Mouse (Mus musculus) kidney, embryonic 15.5 days (tissue): Measurements from ENCODE around the gene Usp48. TPM values are rescaled to one million over a fixed set of nuclear protein-coding genes. Genes with fewer than 3 reads are reported as not detected.

Experiments
- ATAC-seq: fragments of 200-750 bp; cut with Nextera tagmentation; replicated peaks from 2 replicates; pipeline ENCODE4 v1.8.0; 2017; ENCODE audit warnings: moderate TSS enrichment; ENCODE audit not compliant: low FRiP score
- H3K27ac ChIP-seq: fragments of 300-500 bp; sonication (generic); 2 replicates; pipeline ENCODE4 v1.5.1; 2015; ENCODE audit warnings: mild to moderate bottlenecking, inconsistent platforms
- H3K27me3 ChIP-seq: fragments of 300-500 bp; sonication (generic); 2 replicates; pipeline ENCODE4 v1.6.1; 2015; ENCODE audit warnings: inconsistent platforms
- H3K36me3 ChIP-seq: fragments of 300-500 bp; sonication (generic); 2 replicates; pipeline ENCODE4 v1.6.1; 2015; ENCODE audit warnings: inconsistent platforms
- H3K4me1 ChIP-seq: fragments of 300-500 bp; sonication (generic); 2 replicates; pipeline ENCODE4 v1.6.1; 2015; ENCODE audit warnings: inconsistent platforms
- H3K4me2 ChIP-seq: fragments of 300-500 bp; sonication (generic); 2 replicates; pipeline ENCODE4 v1.6.1; 2015; ENCODE audit warnings: moderate library complexity, mild to moderate bottlenecking, inconsistent platforms
- H3K4me3 ChIP-seq: fragments of 300-500 bp; sonication (generic); replicated peaks from 2 replicates; pipeline ENCODE4 v1.5.1; 2015; ENCODE audit warnings: mild to moderate bottlenecking, inconsistent platforms
- H3K9ac ChIP-seq: fragments of 300-500 bp; sonication (generic); 2 replicates; pipeline ENCODE4 v1.6.1; 2015; ENCODE audit warnings: mild to moderate bottlenecking, inconsistent platforms
- H3K9me3 ChIP-seq: fragments of 300-500 bp; sonication (generic); replicated peaks from 2 replicates; pipeline ENCODE4 v1.6.1; 2016; ENCODE audit warnings: inconsistent platforms
- WGBS: fragments of 180-500 bp; shearing (Covaris S2); methylation state at CpG from one replicate; pipeline ENCODE4 v1.1.7; 2015; ENCODE audit warnings: mixed read lengths; 5-methylcytosine and 5-hydroxymethylcytosine counted together
- polyA plus RNA-seq: library from polyadenylated mRNA; unstranded; fragments of >200 nt; fragmentation: Nextera tagmentation; extraction: Ambion mirVana; gene quantifications from 2 replicates; pipeline ENCODE4 v1.2.1, GENCODE M21; 2015

Usp48 gene
- polyA plus RNA-seq, 1 experiment from 2014 or later: 72.9 TPM

- no peaks in the 10 kb centered on the region for H3K9me3 ChIP-seq
- H3K27ac ChIP-seq: peak overlapping the region; percentile 79
- no peaks in the 10 kb centered on the region for H3K36me3 ChIP-seq
- WGBS: 62% methylated on average over 7 of the region's 7 CpGs
- no peak overlapping the region for H3K9ac ChIP-seq
- H3K27me3 ChIP-seq: no peaks in the 10 kb centered on the region
- no peak overlapping the region for H3K4me2 ChIP-seq
- H3K4me1 ChIP-seq: peaks cover 44% of the 10 kb centered on the region
- 0 out of 2 replicates have a peak, but pooled peaks have one; percentile 17 for ATAC-seq
- no peak overlapping the region for H3K4me3 ChIP-seq
Measured at GRCm38 (mm10) chr4:137698076-137698985, 104.8 kb downstream of the Usp48 start.

DNA sequence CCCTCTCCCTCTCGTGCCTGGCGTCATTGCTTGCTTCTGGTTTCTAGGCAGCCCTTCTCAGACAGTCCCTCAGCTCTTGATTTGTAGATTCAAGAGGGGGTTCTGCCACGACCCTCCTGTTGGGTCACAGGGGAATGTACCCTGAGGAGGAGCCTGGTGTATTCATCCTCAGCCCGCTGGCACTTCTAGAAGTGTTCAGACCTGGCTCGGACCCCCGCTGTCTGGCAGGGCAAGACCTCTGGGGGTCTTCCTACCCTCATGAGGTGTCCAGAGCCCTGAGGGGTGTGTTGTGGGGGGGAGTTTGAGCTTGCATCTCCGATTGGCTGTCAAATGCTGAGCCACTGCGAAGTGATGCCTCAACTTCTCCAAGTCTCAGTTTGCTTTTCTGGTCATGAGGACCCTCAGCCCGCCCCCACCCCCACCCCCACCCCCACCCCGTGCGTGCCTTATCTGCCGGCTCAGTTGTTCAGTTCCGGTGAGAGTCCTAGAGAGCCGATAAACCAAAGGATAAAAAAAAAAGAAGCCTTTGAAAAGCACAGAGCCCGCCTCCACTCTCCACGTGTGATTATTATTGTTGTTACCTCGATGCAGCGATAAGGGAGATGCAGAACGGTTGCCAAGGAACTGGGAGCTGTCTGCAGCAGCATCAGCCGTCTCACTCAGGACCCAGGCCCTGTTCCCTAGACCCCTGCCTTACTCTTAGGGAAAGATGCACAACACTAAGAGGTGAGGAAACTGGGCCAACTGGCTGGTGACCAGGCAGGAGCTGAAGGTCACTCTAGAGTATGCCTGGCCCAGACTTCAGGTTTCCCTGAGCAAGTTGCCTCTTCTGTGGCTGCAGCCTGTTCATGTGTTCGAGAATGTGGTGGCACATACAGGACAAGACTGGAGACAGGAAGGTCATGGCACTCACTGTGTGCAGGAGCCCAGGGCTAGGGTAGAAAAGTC, 106.0 kb downstream of the Usp48 start:
- no peak overlapping the region for H3K9ac ChIP-seq
- 57% methylated on average over 21 of the region's 21 CpGs for WGBS
- H3K9me3 ChIP-seq: no peaks in the 10 kb centered on the region
- no peak overlapping the region for H3K4me3 ChIP-seq
- peaks cover 44% of the 10 kb centered on the region for H3K4me1 ChIP-seq
- ATAC-seq: no peak
- H3K27ac ChIP-seq: 0 out of 2 replicates have a peak overlapping the region, but pooled peaks have one; percentile 79
- H3K36me3 ChIP-seq: no peaks in the 10 kb centered on the region
- H3K4me2 ChIP-seq: no peak overlapping the region
- no peaks in the 10 kb centered on the region for H3K27me3 ChIP-seq

DNA sequence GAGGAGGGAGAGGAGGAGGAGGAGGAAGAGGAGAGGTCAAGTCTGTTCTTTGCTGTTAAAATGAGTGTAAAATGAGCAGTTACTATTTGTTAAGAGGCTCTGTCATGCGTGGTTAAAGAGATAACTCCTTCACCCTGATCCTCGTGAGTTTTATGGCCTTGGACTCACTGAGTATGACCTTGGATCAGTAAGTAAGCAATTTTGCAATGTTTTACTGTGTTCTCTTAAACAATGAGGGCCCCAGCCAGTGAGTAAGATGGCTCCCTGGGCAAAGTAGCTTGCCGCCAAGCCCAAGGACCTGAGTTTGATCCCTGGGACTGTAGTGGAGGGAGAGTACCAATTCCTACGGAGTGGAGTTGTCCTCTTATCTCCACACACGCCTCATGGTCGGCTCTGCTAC, 107.4 kb downstream of the Usp48 start:
- H3K27ac ChIP-seq: no peak overlapping the region
- peaks cover 37% of the 10 kb centered on the region for H3K4me1 ChIP-seq
- 53% methylated on average over 6 of the region's 6 CpGs for WGBS

DNA sequence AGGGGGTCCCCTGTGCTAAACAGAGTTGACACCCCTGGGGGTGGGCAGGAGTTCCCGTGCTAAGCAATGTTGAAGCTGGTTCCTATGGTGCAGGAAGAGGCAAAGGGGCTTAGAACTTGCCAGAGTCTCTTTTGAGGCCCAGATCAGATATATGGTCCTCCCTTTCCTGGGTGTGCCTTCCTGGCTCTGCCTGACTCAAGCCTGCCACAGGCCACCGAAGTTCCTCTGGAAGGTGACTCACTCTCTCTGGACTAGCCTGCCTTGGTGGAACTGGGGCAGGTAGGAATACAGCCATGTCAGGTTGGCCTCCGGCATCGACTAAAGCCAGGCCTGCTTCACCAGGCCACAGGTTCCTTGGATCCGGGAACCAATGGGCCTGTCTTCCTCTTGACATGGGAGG, 109.5 kb downstream of the Usp48 start:
- 90% methylated on average over 5 of the region's 5 CpGs for WGBS
- H3K4me2 ChIP-seq: no peak overlapping the region
- H3K9ac ChIP-seq: no peak overlapping the region
- no peak overlapping the region for H3K4me3 ChIP-seq
- ATAC-seq: no peak
- no peak overlapping the region for H3K27ac ChIP-seq
- peaks cover 7% of the 10 kb centered on the region for H3K27me3 ChIP-seq
- no peaks in the 10 kb centered on the region for H3K9me3 ChIP-seq
- peaks cover 40% of the 10 kb centered on the region for H3K4me1 ChIP-seq
- H3K36me3 ChIP-seq: no peaks in the 10 kb centered on the region

More for the DNA sequence above, 107.4 kb downstream of the Usp48 start:
- no peak overlapping the region for H3K4me3 ChIP-seq
- no peaks in the 10 kb centered on the region for H3K27me3 ChIP-seq
- H3K36me3 ChIP-seq: no peaks in the 10 kb centered on the region
- H3K9me3 ChIP-seq: no peaks in the 10 kb centered on the region
- no peak overlapping the region for H3K9ac ChIP-seq
- ATAC-seq: no peak
- H3K4me2 ChIP-seq: no peak overlapping the region

GRCm38 (mm10) chr4:137704561-137704960, 111.0 kb downstream of the Usp48 start:
- Histone ChIP-seq H3K27me3 (peaks cover 14% of the 10 kb centered on the region), H3K4me2 (no peak overlapping the region), H3K27ac (no peak overlapping the region), H3K9ac (no peak overlapping the region), H3K36me3 (no peaks in the 10 kb centered on the region), H3K4me1 (peaks cover 37% of the 10 kb centered on the region), H3K4me3 (no peak overlapping the region), H3K9me3 (no peaks in the 10 kb centered on the region)
- no peak for ATAC-seq
- 64% methylated on average over 2 of the region's 2 CpGs for WGBS

DNA sequence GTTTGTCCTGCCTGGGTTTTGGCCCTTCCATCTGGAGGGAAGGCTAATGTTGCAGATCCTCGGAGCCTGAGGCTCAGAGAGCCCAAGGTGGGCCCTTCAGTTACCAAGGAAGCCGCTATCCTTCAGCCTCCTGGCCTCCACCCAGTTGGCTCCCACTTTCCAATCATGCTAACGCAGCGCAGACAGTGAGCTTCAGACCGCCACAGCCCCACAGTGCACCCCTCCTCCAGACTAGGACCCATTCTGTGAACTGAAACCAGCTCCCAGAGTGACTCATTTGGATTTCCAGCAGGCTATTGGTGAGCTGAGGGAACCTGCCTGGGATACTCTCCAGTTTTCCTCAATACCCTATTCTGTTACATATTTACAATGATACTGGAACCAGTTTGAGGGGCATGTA, 111.8 kb downstream of the Usp48 start:
- H3K4me1 ChIP-seq: peaks cover 29% of the 10 kb centered on the region
- no peak for ATAC-seq
- H3K4me3 ChIP-seq: no peak overlapping the region
- H3K9ac ChIP-seq: no peak overlapping the region
- peaks cover 17% of the 10 kb centered on the region for H3K27me3 ChIP-seq
- H3K9me3 ChIP-seq: no peaks in the 10 kb centered on the region
- no peak overlapping the region for H3K27ac ChIP-seq
- WGBS: 77% methylated on average over 5 of the region's 5 CpGs
- no peaks in the 10 kb centered on the region for H3K36me3 ChIP-seq
- H3K4me2 ChIP-seq: no peak overlapping the region

DNA sequence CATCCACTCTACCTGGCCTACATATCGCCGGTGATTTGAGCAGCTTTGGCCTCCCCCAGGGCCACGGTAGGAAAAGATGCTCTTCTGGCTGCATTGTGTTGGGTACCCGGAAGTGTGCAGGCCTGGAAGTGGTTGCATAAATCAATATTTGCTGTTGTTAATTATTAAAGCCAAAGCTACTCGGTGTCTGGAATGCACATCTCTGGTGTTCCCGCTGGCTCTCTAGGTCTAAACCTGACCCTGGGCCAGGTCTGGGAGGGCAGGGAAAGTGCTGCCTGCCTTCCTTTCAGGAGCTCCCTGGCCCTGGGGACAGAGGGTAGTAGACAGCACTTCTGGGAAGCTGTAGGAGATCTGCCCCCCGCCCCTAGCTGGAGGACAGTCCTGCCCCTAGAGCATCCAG, 113.0 kb downstream of the Usp48 start:
- 69% methylated on average over 7 of the region's 7 CpGs for WGBS
- Histone ChIP-seq H3K9me3 (no peaks in the 10 kb centered on the region), H3K4me3 (no peak overlapping the region), H3K27me3 (peaks cover 17% of the 10 kb centered on the region), H3K9ac (no peak overlapping the region), H3K4me1 (peaks cover 23% of the 10 kb centered on the region), H3K27ac (0 out of 2 replicates have a peak overlapping the region, but pooled peaks have one; percentile 34), H3K4me2 (peak overlapping the region; percentile 94), H3K36me3 (no peaks in the 10 kb centered on the region)
- ATAC-seq: no peak

GRCm38 (mm10) chr4:137707216-137707990, 113.8 kb downstream of the Usp48 start:
- Histone ChIP-seq H3K9me3 (no peaks in the 10 kb centered on the region), H3K27me3 (peaks cover 17% of the 10 kb centered on the region), H3K9ac (peak overlapping the region; percentile 78), H3K4me1 (peaks cover 22% of the 10 kb centered on the region), H3K4me3 (peak overlapping the region; percentile 67), H3K36me3 (no peaks in the 10 kb centered on the region), H3K4me2 (peak overlapping the region; percentile 94), H3K27ac (peak overlapping the region; percentile 41; the same call in 1 of the 2 replicates)
- peak; percentile 86 for ATAC-seq
- 3% methylated on average over 52 of the region's 52 CpGs for WGBS

Other genes starting within 250 kb of the Usp48 start
- gene Cdc42, start 236.0 kb upstream of the Usp48 start, polyA plus RNA-seq: 678 and 694 TPM in 2 replicates
- gene Cela3a, start 184.0 kb upstream of the Usp48 start, polyA plus RNA-seq: not detected in 2 replicates
- gene Cela3b, start 163.2 kb upstream of the Usp48 start, polyA plus RNA-seq: not detected in 2 replicates
- gene 1700013G24Rik, start 140.5 kb upstream of the Usp48 start, polyA plus RNA-seq: not detected in 2 replicates
- gene Hspg2, start 125.0 kb upstream of the Usp48 start, polyA plus RNA-seq: 34.2 and 35.7 TPM in 2 replicates
- gene Ldlrad2, start 19.2 kb upstream of the Usp48 start, polyA plus RNA-seq: not detected in 2 replicates
- gene Rap1gap, start 71.0 kb downstream of the Usp48 start, polyA plus RNA-seq: 12.5 and 14.4 TPM in 2 replicates
- 12.9 and 25.3 TPM in 2 replicates for gene Alpl, start 202.6 kb downstream of the Usp48 start, polyA plus RNA-seq